In the genomic region with DNA sequence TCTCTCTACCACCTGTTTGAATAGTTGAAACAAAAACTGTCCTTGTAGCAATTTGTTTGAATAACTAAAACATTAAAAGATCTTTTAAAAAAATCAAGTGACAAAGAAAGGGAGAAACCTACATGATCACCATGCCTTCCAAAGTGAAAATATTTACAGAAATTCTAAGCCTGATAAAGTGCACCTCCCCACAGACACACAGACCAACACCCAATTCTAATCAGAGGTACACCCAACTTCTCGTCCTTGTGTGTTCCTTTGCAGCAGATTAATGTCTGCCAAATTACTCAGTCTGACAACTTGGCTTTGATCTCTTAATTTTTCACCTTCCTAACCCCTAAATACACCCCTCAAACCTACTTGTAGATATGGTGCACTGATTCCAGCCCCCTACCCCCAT, we compare ENCODE assay signal across 19 mouse cellular contexts.
DNase-seq lines count a peak whose midpoint lies in the region; ATAC-seq and TF ChIP-seq lines count a peak whose summit lies in the region.
"Had no signal": no experiment of that assay in that cellular context is flagged by ENCODE, and none has a peak within 500 bp of the region (broad histone marks: within the 10 kb centered on the region; RNA-seq: fewer than 3 reads in every experiment).

No protein-coding gene starts in this region.

- no peaks in the 10 kb centered on the region for H3K27me3 ChIP-seq in stomach, embryonic 14.5 days (ENCODE audit: control insufficient read depth, insufficient read depth, low read length)
- H3K27me3 ChIP-seq in stomach, postnatal 0 days (ENCODE audit: control insufficient read depth, insufficient read depth, low read length) = no peaks in the 10 kb centered on the region
- H3K27me3 ChIP-seq in stomach, embryonic 16.5 days (ENCODE audit: control insufficient read depth, insufficient read depth, low read length) = no peaks in the 10 kb centered on the region
- H3K27me3 ChIP-seq: CH12.LX, Patski had no signal

- no peak overlapping the region for H3K4me2 ChIP-seq in stomach, embryonic 14.5 days (replicated peaks; ENCODE audit: low read depth, low read length)
- no peak overlapping the region for H3K4me2 ChIP-seq in stomach, postnatal 0 days (replicated peaks; ENCODE audit: low read depth)
- H3K4me2 ChIP-seq in stomach, embryonic 16.5 days (ENCODE audit: low read depth, low read length) = no peak overlapping the region

- H3K9me3 ChIP-seq in stomach, embryonic 14.5 days (ENCODE audit: control insufficient read depth, low read depth, low read length) = no peaks in the 10 kb centered on the region
- no peaks in the 10 kb centered on the region for H3K9me3 ChIP-seq in stomach, postnatal 0 days (ENCODE audit: control insufficient read depth, low read length)
- no peaks in the 10 kb centered on the region for H3K9me3 ChIP-seq in stomach, embryonic 16.5 days (replicated peaks; ENCODE audit: control insufficient read depth, low read length)
- H3K9me3 ChIP-seq: G1E had no signal

- H3K36me3 ChIP-seq in stomach, embryonic 14.5 days (ENCODE audit: control insufficient read depth, insufficient read depth, low read length) = no peaks in the 10 kb centered on the region
- H3K36me3 ChIP-seq in stomach, postnatal 0 days (ENCODE audit: control insufficient read depth, insufficient read depth, low read length) = no peaks in the 10 kb centered on the region
- no peaks in the 10 kb centered on the region for H3K36me3 ChIP-seq in stomach, embryonic 16.5 days (ENCODE audit: control insufficient read depth, insufficient read depth, low read length)
- H3K36me3 ChIP-seq: G1E had no signal

- no peak overlapping the region for H3K9ac ChIP-seq in stomach, embryonic 14.5 days (replicated peaks; ENCODE audit: low read depth, low read length)
- H3K9ac ChIP-seq in stomach, postnatal 0 days (ENCODE audit: low read length) = no peak overlapping the region
- no peak overlapping the region for H3K9ac ChIP-seq in stomach, embryonic 16.5 days (ENCODE audit: low read length)

- ATAC-seq in stomach, embryonic 14.5 days (ENCODE audit: insufficient number of reproducible peaks, insufficient read depth, low FRiP score, low read depth) = peak; percentile 72
- ATAC-seq in stomach, postnatal 0 days (ENCODE audit: low FRiP score, low TSS enrichment) = no peak
- peak; percentile 53; the same call in 1 of the 2 replicates for ATAC-seq in stomach, embryonic 16.5 days (ENCODE audit: insufficient read depth, low FRiP score)
- ATAC-seq: activated CD4-positive, CD25-positive, alpha-beta regulatory T cell, adult 4 months; CD4-positive, CD25-positive, alpha-beta regulatory T cell, adult 4 months; Patski had no signal

- no peaks in the 10 kb centered on the region for H3K4me1 ChIP-seq in stomach, embryonic 14.5 days (ENCODE audit: control insufficient read depth, insufficient read depth, low read length)
- H3K4me1 ChIP-seq in stomach, postnatal 0 days (replicated peaks; ENCODE audit: control insufficient read depth, insufficient read depth) = no peaks in the 10 kb centered on the region
- no peaks in the 10 kb centered on the region for H3K4me1 ChIP-seq in stomach, embryonic 16.5 days (ENCODE audit: control insufficient read depth, insufficient read depth, low read length)

- no peak for TF ChIP-seq CTCF in stomach, postnatal 0 days (IDR thresholded peaks at IDR 0.05; ENCODE audit: low read depth)

- no peak overlapping the region for H3K4me3 ChIP-seq in stomach, embryonic 14.5 days (ENCODE audit: low read depth, low read length)
- no peak overlapping the region for H3K4me3 ChIP-seq in stomach, postnatal 0 days (ENCODE audit: low read depth, low read length)
- H3K4me3 ChIP-seq in stomach, embryonic 16.5 days (replicated peaks; ENCODE audit: low read length) = no peak overlapping the region

- TF ChIP-seq EP300 in stomach, postnatal 0 days (optimal IDR thresholded peaks at IDR 0.05) = no peak

- no peak for DNase-seq in stomach, postnatal 0 days (ENCODE audit: low spot score)
- no peak for DNase-seq in right cerebral cortex, adult 2 months (ENCODE audit: low spot score in 2 of 2)
- DNase-seq: adrenal gland, adult 2 months; adrenal gland, adult 8-10 months; adrenal gland, postnatal 10 days; adrenal gland, postnatal 14 days; adrenal gland, postnatal 25 days; adrenal gland, postnatal 36 days; B cell, adult 2 months; cerebellum, adult 11 months; cerebellum, adult 11-12 months; cerebellum, adult 18-20 months had no signal

- H3K27ac ChIP-seq in stomach, embryonic 14.5 days (ENCODE audit: low read length) = no peak overlapping the region
- H3K27ac ChIP-seq in stomach, postnatal 0 days (replicated peaks) = no peak overlapping the region
- H3K27ac ChIP-seq in stomach, embryonic 16.5 days (ENCODE audit: low read length) = no peak overlapping the region

- WGBS in stomach, embryonic 14.5 days = 22% methylated on average over 1 of the region's 1 CpGs
- 22% methylated on average over 1 of the region's 1 CpGs for WGBS in stomach, postnatal 0 days
- 7% methylated on average over 1 of the region's 1 CpGs for WGBS in stomach, embryonic 16.5 days
